Mouse (Mus musculus) kidney, adult 18-20 months (tissue): Measurements from ENCODE around the gene Agk.

Experiments used
- DNase-seq: peaks from one replicate; pipeline ENCODE4 v3.0.0; 2021

Agk gene

GRCm38 (mm10) chr6:40324897-40325841 is at the start of gene Agk:
TSS of gene Agk (plus strand) at chr6:40325172.
- DNase-seq, result peak; percentile 75

- DNase-seq, result no peak
Measured at GRCm38 (mm10) chr6:40300707-40301106, 24.3 kb upstream of the Agk start.

- DNase-seq, result peak; percentile 59
Measured at GRCm38 (mm10) chr6:40303379-40303778, 21.6 kb upstream of the Agk start.

DNA sequence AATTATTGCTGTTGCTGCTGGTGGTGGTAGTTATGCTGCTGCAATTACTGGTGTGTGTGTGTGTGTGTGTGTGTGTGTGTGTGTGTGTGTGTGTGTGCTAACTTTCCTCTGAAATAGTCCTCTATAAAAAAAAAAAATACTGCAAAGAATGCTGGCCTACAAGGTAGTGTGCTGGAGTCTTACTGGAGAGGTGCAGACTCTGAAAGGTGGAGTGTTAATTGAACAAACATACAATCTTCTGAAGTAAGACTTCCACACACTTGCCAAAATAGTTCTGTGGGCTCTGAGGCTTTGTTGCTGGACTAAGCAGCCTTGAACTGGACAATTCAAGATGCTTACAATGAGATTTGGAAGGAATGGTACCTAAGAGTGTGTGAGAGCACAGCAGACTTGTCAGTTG is 20.0 kb upstream of the Agk start:
- DNase-seq, result no peak

DNA sequence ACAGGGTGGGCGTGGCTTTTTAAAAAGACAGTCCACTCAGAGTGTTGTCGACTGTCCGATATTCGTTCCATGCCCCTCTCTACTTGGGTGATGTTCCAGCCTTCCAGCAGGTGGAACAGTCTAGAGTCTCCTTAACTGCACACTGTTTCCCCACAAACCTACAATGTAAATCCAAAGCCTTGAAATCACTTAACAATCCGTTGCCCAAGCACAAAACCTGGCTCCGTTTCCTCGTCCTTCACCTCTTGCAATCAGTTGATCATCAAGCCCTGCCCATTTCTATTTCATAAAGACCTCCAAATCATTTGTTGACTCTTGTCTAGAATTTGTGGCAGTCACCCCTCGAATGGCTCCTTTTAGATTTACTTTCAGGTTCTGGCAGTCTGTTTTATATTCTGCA is 1.4 kb downstream of the Agk start:
- no peak for DNase-seq

DNA sequence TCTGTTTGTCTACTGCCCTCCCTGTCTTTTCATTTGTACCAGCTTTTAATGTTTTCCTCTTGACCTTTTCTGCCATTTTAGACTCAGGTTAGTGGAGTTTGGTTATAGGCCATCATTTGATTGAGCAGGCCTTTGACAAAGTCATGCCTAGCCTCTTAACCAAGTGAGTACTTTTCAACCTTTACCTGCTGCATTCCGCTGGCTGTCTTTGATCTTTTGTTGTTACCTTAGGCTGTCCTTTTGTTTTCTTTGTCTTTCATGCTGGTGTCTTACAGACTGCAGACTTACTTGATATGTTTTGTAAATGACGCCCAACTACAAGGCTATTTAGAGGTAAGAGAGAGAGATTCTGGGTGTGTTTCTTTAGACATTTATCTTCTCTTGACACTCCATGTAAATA is 8.5 kb downstream of the Agk start:
- DNase-seq, result no peak

DNA sequence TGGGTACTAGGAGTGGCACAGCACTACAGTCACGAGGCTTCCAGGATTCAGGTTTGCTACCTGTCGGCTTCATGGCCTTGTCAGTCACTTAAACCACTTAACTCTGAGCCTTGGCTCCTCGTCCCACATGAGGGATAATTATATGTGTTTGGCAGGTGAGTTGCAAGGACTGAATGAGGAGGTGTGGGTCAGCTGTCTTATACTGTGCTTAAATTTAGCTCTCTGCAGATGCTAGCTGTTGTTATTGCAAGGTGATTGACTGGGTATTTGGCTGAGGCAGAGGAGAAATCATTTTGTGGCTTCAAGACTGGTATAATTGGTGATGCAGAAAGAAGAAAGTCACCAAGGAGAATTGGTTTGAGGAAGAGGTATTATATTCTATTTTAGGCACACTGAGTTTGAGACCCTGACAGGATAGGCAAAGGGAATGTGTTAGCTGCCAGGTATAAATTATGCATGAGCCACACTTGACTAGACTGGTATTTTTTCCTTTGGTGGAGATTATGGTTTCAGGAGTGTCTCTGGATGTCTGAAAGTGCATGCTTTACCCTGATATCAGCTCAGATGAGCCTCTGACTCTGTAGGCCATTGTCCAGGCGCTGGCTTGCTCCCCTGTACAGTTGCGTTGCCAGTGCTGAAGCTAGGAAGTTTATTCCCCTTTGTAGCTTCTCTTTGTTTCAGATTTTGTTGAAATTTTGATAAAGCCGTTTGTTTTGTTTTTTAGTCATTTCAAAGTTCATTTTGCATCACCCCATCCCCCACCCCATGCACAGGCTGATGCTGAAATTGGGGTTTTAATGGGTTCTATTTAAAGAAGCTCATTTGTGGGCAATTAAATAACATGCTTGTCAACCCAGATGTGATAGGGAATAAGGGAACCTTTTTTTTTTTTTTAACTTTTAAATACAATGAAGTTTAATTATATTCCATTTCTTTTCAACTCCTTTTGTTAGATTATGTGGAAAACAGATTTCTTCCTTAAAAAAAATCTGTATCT is 12.1 kb downstream of the Agk start:
- DNase-seq, result no peak

GRCm38 (mm10) chr6:40346959-40347771 is 22.2 kb downstream of the Agk start:
- no peak for DNase-seq

- no peak for DNase-seq
Measured at GRCm38 (mm10) chr6:40347772-40348111, 22.8 kb downstream of the Agk start.

- no peak for DNase-seq
Measured at GRCm38 (mm10) chr6:40350041-40350440, 25.1 kb downstream of the Agk start.

DNA sequence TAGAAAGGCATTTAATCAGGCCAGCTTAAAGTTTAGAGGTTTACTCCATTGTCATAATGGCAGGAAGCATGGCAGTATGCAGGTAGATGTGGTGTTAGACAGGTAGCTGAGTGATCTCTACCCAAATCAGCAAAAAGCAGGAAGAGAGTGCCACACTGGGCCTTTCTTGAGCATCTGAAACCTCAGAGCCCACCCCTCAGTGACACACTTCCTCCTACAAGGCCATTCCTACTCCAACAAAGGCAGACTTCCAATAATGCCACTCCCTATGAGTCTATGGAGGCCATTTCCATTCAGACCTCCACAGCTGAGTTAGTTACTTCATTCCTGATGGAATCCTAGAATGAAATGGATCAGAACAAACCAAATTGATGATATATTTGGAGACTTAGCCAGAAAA is 25.9 kb downstream of the Agk start:
- DNase-seq, result no peak

DNA sequence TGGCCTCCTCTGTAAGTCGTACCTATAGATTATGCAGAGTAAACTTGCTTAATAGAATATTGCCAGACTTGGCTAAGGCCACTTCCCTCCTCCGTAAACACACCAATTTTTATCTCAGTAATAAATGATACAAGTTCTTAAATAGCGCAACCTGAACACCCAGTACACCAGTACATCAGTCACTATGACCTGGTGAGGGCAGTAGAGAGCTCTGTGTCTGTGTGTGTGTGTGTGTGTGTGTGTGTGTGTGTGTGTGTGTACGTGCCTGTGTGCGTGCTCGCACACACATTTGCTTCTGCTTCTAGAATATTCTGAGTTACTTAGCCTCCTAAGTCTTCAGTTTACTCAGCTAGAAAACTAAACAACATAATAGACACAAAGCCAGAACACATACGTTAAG is 28.4 kb downstream of the Agk start:
- DNase-seq, result no peak

GRCm38 (mm10) chr6:40371031-40371430 is 46.1 kb downstream of the Agk start:
- DNase-seq, result no peak

DNA sequence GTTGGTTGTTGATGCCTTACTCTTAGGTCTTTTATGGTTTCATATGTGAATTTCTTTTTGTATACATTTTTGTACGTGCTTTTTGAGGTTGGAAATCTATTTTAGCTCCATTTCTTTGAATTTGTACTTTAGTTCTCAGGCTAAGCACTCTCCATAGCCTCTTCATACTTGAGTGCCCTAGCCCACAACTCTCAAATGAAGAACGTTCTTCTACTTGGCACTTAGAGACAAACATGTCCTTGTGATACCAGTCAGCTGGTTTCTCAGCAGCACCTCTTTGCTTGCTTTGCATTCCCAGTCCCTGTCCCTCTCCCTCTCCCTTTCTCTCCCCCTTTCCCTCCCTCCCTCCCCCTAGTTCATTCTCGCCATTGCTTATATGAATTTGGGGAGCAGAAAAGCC is 55.2 kb downstream of the Agk start:
- DNase-seq, result no peak

DNA sequence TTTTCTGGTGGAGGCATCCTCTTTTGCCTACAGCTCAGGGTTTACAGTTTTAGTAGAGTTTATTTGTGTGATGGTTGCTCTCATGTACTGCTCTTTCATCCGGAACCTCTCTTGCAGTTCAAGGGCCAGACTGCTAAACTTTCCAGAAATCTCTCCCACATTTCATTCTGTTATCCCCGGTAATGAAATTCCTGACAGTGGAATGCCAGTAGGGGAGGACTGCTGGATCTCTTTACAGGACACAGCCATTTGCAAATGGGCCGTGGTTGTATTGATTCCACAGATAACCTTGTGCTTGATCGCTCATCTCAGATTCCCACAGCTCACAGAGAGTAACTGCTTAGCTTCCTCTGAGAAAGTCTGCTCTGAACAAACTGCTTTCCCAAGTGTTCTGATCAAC is 56.9 kb downstream of the Agk start:
- no peak for DNase-seq

- no peak for DNase-seq
Measured at GRCm38 (mm10) chr6:40385682-40386081, 60.7 kb downstream of the Agk start.

DNA sequence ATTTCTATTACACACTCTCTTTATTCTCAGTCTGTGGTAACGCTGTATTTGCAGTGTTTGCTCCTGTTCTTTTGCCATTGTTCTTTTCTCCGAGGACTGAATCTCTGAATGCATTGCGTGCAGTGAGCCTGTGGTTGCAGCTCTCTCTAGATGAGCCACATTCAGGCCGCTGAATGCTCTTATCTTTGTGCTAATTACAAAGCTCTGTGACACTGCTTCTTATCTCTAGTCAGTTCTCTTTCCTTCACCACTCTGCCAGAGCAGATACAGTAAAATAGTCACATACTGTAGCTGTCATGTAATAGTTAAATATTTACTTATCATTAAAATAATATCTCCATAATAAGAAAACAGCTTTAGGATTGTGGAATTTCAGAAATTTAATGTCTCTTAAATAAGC is 63.7 kb downstream of the Agk start:
- no peak for DNase-seq

DNA sequence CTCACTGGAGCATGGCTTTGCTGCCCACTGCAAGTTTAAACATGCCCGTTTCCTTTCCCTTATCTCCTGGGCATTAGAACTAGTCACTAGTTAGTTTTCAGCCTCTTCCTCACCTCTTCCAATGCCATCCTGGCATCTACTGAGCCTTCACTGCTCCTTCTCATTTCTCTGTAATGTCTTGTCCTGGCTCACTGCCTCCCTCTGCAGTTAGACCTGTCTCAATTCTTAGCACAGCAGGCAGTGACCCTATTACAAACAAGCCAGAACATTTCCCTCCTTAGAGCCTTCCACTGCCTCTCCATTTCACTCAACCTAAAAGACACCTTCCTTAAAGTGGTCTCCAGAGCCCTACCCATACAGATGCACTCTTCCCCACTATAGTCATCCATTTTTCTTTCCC is 66.0 kb downstream of the Agk start:
- DNase-seq, result no peak

DNA sequence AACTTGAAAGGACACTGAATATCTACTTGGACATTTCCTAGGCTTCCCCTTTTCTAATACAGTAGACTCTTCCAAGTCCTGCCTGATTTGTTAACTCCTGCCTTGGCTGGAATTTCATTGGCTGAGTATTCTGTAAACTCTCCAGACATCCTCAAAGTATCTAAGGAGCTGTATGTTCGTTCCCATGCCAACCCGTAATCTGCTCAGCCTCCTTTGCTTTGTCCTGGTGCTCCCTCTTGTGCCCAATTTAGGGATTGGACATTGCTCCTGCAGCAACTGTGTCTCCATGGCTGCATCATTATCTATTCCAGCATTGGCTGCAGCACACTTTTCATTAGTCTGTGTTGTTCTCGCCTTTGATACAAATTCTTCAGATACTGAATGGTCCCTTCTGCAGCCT is 68.2 kb downstream of the Agk start:
- DNase-seq, result peak; percentile 41

- no peak for DNase-seq
Measured at GRCm38 (mm10) chr6:40402031-40402430, 77.1 kb downstream of the Agk start.

GRCm38 (mm10) chr6:40403640-40404285 is 78.8 kb downstream of the Agk start:
- no peak for DNase-seq

- no peak for DNase-seq
Measured at GRCm38 (mm10) chr6:40411085-40411484, 86.1 kb downstream of the Agk start.
